Mouse (Mus musculus) hindbrain, embryonic 14.5 days (tissue): ENCODE results near the gene Syngr2. TPM values are rescaled to one million over a fixed set of nuclear protein-coding genes. Genes with fewer than 3 reads are reported as not detected.

Experiments
- ATAC-seq: fragments of 200-750 bp; cut with Nextera tagmentation; 2 replicates; pipeline ENCODE4 v1.8.0; 2017; ENCODE audit warnings: moderate number of reproducible peaks, mild to moderate bottlenecking, moderate TSS enrichment, moderate library complexity; ENCODE audit not compliant: low FRiP score
- DNase-seq: peaks from one replicate; pipeline ENCODE4 v3.0.0-alpha.2; 2015; ENCODE audit warnings: low spot score
- H3K27ac ChIP-seq: fragments of 300-500 bp; sonication (generic); 2 replicates; pipeline ENCODE4 v1.5.1; 2014; ENCODE audit warnings: mild to moderate bottlenecking, moderate library complexity
- H3K27me3 ChIP-seq: fragments of 300-500 bp; sonication (generic); 2 replicates; pipeline ENCODE4 v1.6.1; 2014; ENCODE audit warnings: mild to moderate bottlenecking, low read length, mixed read lengths; ENCODE audit not compliant: control insufficient read depth, insufficient read depth
- H3K36me3 ChIP-seq: fragments of 300-500 bp; sonication (generic); replicated peaks from 2 replicates; pipeline ENCODE4 v1.6.1; 2014; ENCODE audit not compliant: control insufficient read depth, insufficient read depth
- H3K4me1 ChIP-seq: fragments of 300-500 bp; sonication (generic); replicated peaks from 2 replicates; pipeline ENCODE4 v1.6.1; 2014; ENCODE audit warnings: antibody characterized with exemption, low read length, mixed read lengths; ENCODE audit not compliant: control insufficient read depth, insufficient read depth
- H3K4me2 ChIP-seq: fragments of 300-500 bp; sonication (generic); replicated peaks from 2 replicates; pipeline ENCODE4 v1.6.1; 2014; ENCODE audit warnings: mild to moderate bottlenecking, moderate library complexity
- H3K4me3 ChIP-seq: fragments of 300-500 bp; sonication (generic); replicated peaks from 2 replicates; pipeline ENCODE4 v1.5.1; 2014; ENCODE audit warnings: mild to moderate bottlenecking, low read length
- H3K9ac ChIP-seq: fragments of 300-500 bp; sonication (generic); 2 replicates; pipeline ENCODE4 v1.6.1; 2014
- H3K9me3 ChIP-seq: fragments of 300-500 bp; sonication (generic); 2 replicates; pipeline ENCODE4 v1.6.1; 2016; ENCODE audit warnings: low read length; ENCODE audit not compliant: control insufficient read depth
- WGBS: fragments of 180-500 bp; shearing (Covaris S2); extraction: QIAGEN DNeasy Blood & Tissue Kit; methylation state at CpG from one replicate; pipeline ENCODE4 v1.1.7; 2014; 5-methylcytosine and 5-hydroxymethylcytosine counted together
- polyA plus RNA-seq: library from polyadenylated mRNA; unstranded; fragments of >200 nt; fragmentation: Nextera tagmentation; extraction: Ambion mirVana; gene quantifications from 2 replicates; pipeline ENCODE4 v1.2.1, GENCODE M21; 2014

Syngr2 gene
- polyA plus RNA-seq, 1 experiment from 2014 or later = 17.6 TPM

DNA sequence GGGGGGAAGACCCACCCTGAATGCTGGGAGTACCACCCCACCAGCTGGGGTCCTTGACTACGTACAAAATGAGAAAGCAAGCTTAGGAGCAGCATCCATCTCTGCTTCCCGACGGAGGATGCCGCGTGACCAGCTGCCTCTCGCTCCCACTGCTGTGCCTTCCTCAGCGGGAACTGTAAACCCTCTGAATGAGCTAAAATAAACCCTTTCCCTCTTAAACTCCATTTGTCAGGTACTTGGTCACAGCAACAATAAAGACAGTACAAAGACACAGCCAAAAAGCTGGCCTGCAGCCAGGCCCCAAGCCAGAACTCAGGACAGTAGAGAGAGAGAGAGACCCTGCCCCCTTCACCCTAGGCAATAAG, 39.8 kb upstream of the Syngr2 start:
- Histone ChIP-seq H3K27me3 (no peaks in the 10 kb centered on the region), H3K36me3 (peaks cover 23% of the 10 kb centered on the region), H3K4me1 (0 out of 2 replicates have a peak, but pooled peaks cover 3% of the 10 kb centered on the region), H3K4me3 (no peak overlapping the region), H3K27ac (no peak overlapping the region; the same call in 1 of the 2 replicates), H3K4me2 (no peak overlapping the region), H3K9ac (no peak overlapping the region), H3K9me3 (no peaks in the 10 kb centered on the region)
- DNase-seq = no peak
- no peak for ATAC-seq
- WGBS = 47% methylated on average over 7 of the region's 7 CpGs

DNA sequence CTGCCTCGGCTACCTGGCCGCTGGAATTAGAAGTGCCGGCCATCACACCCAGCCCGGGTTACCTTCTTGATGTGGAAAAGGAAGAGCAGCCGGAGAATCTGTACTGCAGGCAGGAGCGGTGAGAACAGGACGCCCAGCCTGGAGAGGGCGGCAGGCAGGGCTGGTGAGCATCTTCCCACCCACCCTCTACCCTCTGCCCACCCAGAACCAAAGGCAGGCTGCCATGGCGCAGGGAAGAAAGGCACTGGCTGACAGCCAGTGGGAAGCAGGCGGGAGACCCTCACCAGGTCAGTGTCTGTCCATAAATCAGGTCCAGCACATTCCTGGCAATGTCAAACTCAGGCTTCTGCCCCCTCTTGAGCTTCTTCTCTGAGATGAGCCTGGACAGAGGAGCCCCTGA, 39.1 kb upstream of the Syngr2 start:
- no peak for ATAC-seq
- no peak overlapping the region for H3K9ac ChIP-seq
- no peaks in the 10 kb centered on the region for H3K9me3 ChIP-seq
- no peak overlapping the region for H3K27ac ChIP-seq
- H3K4me1 ChIP-seq = 0 out of 2 replicates have a peak, but pooled peaks cover 3% of the 10 kb centered on the region
- peaks cover 16% of the 10 kb centered on the region for H3K36me3 ChIP-seq
- no peak for DNase-seq
- WGBS = 76% methylated on average over 10 of the region's 10 CpGs
- no peaks in the 10 kb centered on the region for H3K27me3 ChIP-seq
- no peak overlapping the region for H3K4me3 ChIP-seq
- no peak overlapping the region for H3K4me2 ChIP-seq

DNA sequence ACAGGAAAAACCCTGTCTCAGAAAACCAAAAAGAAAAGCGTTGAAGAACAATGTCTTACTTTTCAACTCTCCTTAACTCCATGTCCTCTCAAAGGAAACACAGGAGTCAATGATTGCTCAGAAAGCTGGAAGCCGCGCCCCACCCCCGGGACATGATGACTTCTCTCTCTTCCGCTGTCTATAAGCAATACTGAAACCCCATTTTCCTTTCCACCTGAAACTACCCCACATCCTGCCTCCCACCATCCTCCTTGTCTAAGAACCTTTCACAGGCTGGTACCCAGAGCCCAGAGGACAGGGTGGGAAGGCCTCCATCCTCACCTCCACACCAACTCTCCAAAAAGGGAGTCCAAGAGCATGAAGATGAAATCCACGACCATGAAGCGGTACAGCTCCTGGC, 37.1 kb upstream of the Syngr2 start:
- ATAC-seq (no peak), DNase-seq (no peak)
- no peak overlapping the region for H3K4me2 ChIP-seq
- no peaks in the 10 kb centered on the region for H3K27me3 ChIP-seq
- H3K36me3 ChIP-seq = no peaks in the 10 kb centered on the region
- no peak overlapping the region for H3K9ac ChIP-seq
- H3K4me1 ChIP-seq = 0 out of 2 replicates have a peak, but pooled peaks cover 3% of the 10 kb centered on the region
- H3K27ac ChIP-seq = no peak overlapping the region
- WGBS = 93% methylated on average over 7 of the region's 7 CpGs
- H3K9me3 ChIP-seq = no peaks in the 10 kb centered on the region
- H3K4me3 ChIP-seq = no peak overlapping the region

DNA sequence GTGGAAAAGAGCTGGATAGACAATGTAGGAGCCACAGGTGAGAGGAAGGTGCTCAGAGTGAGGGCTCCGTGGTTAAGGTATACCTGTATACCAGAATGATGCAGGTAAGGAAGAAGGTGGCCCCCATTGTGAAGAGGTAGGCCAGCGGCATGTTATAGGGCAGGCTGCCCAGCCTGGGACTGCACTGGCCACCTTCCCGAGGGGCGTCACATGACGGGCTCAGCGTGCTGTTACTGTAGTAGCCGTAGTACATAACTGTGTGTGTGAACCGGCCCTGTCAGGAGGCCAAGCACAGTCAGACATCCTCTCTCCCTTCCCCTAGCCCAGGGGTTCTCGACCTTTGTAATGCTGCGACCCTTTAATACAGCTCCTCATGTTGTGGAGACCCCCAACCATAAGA, 34.5 kb upstream of the Syngr2 start:
- no peak for ATAC-seq
- 92% methylated on average over 10 of the region's 10 CpGs for WGBS

DNA sequence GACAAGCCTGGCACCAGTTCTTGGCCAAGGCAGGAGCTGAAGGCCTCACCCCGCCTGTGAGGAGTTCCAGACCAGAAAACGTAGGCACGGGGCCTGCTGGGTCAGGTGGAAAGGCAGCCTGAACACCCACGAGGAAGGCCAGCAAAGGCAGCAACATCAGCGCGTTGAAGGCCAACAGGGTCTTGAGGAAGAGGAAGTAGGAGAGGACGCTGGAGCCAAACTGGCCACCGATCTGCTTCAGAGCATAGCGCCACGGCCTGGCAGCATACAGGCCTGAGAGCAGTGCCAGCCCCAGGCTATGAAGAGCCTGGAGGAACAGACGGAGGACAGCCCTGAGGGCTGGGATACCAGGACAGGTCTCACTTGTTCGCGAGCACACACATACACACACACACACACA, 33.9 kb upstream of the Syngr2 start:
- Histone ChIP-seq H3K4me2 (no peak overlapping the region), H3K27me3 (peaks cover 8% of the 10 kb centered on the region), H3K4me3 (no peak overlapping the region), H3K4me1 (peaks cover 16% of the 10 kb centered on the region), H3K36me3 (no peaks in the 10 kb centered on the region), H3K27ac (no peak overlapping the region), H3K9ac (no peak overlapping the region), H3K9me3 (no peaks in the 10 kb centered on the region)
- 92% methylated on average over 11 of the region's 13 CpGs for WGBS
- DNase-seq (no peak), ATAC-seq (no peak)

More for the DNA sequence above, 34.5 kb upstream of the Syngr2 start:
- Histone ChIP-seq H3K4me3 (no peak overlapping the region), H3K9ac (no peak overlapping the region), H3K36me3 (no peaks in the 10 kb centered on the region), H3K4me2 (no peak overlapping the region), H3K27ac (no peak overlapping the region), H3K4me1 (peaks cover 14% of the 10 kb centered on the region), H3K27me3 (peaks cover 2% of the 10 kb centered on the region; the same call in 1 of the 2 replicates), H3K9me3 (no peaks in the 10 kb centered on the region)
- DNase-seq = no peak

DNA sequence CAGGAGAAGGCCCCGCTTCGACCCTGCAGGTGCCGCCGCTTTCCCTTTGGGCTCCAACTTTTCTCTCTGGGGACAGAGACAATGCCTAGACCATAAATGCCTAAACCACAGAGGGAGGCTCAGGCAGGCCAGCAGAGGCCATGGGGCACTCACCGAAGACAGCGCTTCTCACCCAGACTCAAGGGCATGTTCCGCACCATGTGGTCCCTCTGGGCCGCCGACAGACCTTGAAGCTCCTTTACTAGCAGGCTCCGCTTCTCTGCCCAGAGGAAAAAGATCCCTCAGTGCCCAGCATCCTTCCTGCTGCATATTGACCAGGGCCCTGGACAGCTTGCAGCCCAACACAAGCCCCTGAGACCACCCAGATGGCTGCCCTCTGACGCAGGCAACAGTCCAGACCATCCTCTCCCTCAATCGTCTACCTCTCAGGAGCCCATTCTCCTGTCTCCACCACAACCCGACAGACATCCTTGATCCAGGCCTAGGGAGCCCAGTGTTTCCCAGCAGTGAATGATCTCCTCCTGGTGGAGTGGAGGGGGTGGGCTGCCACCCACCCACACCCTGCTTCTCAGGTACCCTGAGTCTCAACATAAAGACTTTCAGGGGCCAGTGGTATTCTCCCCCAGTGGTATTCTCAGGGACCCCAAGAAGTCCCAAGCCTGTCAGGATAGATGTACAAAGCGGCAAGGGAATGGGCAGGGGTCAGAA, 33.2 kb upstream of the Syngr2 start:
- DNase-seq = no peak
- Histone ChIP-seq H3K36me3 (no peaks in the 10 kb centered on the region), H3K4me2 (no peak overlapping the region), H3K27ac (no peak overlapping the region), H3K4me3 (no peak overlapping the region), H3K9me3 (no peaks in the 10 kb centered on the region), H3K9ac (no peak overlapping the region), H3K4me1 (peaks cover 20% of the 10 kb centered on the region), H3K27me3 (peaks cover 15% of the 10 kb centered on the region)
- 90% methylated on average over 14 of the region's 14 CpGs for WGBS
- no peak for ATAC-seq

DNA sequence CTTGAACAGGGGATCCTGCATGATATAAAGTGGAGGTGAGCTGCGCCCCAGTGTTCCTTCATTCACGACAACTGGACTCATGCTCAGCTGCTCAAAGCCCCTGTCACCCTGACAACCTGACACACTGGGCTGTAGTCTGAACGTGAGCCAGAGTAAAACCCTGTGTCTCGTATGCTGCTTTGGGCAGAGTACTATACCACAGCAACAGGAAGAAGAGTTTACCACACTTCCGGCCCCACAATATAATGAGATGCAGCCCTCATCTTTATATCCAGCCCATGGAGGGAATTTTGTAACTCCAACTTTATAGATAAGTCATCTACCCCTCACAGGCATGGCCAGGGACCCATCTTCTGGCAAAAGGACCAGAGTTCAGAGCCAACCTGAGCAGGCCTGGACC, 32.4 kb upstream of the Syngr2 start:
- DNase-seq = no peak
- 86% methylated on average over 5 of the region's 5 CpGs for WGBS
- Histone ChIP-seq H3K9me3 (no peaks in the 10 kb centered on the region), H3K4me3 (no peak overlapping the region), H3K4me1 (peaks cover 20% of the 10 kb centered on the region), H3K27ac (no peak overlapping the region), H3K4me2 (no peak overlapping the region), H3K27me3 (peaks cover 23% of the 10 kb centered on the region), H3K36me3 (no peaks in the 10 kb centered on the region), H3K9ac (no peak overlapping the region)
- no peak for ATAC-seq

DNA sequence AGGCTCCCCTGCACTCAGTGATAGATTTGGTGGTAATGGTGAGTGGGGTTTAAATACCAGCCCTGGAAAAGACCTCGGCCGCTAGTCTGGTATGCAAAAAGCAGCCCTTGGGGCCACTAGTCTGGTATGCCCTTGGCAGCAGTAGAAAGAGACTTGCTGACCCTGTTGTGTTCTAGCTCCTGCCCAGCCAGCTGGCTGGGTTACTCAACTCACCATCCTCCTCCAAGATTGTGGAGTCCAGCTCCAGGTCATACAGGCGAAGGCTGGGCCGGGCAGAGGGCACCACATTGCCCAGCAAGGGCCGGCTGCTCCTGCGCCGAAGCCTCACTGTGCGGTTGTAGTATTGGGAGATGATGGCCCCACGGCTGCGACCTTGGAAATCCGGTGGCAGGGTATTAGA, 31.4 kb upstream of the Syngr2 start:
- ATAC-seq (no peak), DNase-seq (no peak)
- WGBS = 91% methylated on average over 11 of the region's 11 CpGs
- no peak overlapping the region for H3K27ac ChIP-seq
- peaks cover 28% of the 10 kb centered on the region for H3K27me3 ChIP-seq
- peaks cover 22% of the 10 kb centered on the region for H3K4me1 ChIP-seq
- H3K4me3 ChIP-seq = no peak overlapping the region
- H3K36me3 ChIP-seq = no peaks in the 10 kb centered on the region
- H3K9me3 ChIP-seq = no peaks in the 10 kb centered on the region
- H3K4me2 ChIP-seq = no peak overlapping the region
- no peak overlapping the region for H3K9ac ChIP-seq

DNA sequence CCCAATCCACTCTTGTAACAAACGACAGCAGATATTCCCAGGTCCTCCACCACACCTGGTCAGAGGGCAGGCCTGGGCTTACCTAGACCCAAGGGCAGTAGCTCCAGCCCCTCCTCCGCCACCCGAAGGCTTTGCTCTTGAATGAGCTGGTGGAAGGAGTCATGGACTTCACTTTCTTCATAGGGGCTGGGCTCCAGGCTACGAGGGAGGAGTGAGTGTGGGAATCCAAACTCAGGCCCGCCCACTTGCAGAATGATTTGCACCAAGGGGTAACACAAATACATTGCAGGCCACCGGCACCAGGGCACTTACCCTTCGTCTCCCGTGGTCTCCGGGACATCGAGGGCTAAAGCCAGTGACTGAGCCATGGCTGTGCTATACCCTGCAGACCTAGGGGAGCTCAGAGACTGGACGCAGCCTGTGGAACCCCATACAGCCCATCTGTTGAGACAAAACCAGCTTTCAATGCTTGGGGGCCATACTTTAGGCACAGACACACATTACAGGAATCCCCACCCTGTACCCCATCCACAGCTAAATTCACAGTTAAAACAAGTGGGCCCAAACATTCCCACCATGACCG, 30.5 kb upstream of the Syngr2 start:
- Histone ChIP-seq H3K9me3 (no peaks in the 10 kb centered on the region), H3K4me1 (peaks cover 27% of the 10 kb centered on the region), H3K4me3 (no peak overlapping the region), H3K27me3 (peaks cover 31% of the 10 kb centered on the region), H3K36me3 (no peaks in the 10 kb centered on the region), H3K27ac (peak overlapping the region; percentile 74), H3K9ac (peak overlapping the region; percentile 40), H3K4me2 (peak overlapping the region; percentile 54; the same call in 1 of the 2 replicates)
- no peak for ATAC-seq
- 65% methylated on average over 12 of the region's 12 CpGs for WGBS
- DNase-seq = no peak
